Mouse (Mus musculus): Measurements from ENCODE around the gene Gli1. TPM values are rescaled to one million over a fixed set of nuclear protein-coding genes. Genes with fewer than 3 reads are reported as not detected.

The Gli1 gene
- polyA plus RNA-seq, 1 experiment from 2014 or later = 0.32 TPM

DNA sequence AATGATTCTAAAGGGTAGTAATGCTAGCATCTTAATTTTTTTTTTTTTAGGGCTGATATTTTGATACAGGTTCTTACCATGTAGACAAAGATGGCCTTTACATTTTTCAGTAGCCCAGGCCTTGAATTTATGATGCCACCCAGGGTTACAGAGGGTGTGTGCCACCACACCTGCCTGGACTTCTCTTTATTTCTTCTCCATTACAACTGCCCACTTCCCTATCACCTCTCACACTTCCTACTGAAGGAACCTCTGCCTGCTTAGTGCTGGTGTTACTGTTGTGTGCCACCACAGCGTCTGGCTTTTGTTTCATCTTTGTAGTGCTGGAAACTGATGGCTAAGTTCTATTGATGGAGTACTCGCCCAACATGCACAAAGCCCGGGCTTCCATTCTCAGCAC is 18.9 kb upstream of the Gli1 start:
- no peak overlapping the region for H3K4me2 ChIP-seq
- H3K4me1 ChIP-seq (replicated peaks) = 0 out of 2 replicates have a peak, but pooled peaks cover 6% of the 10 kb centered on the region
- 45% methylated on average over 3 of the region's 3 CpGs for WGBS (ENCODE audit: insufficient replicate concordance)
- H3K36me3 ChIP-seq (replicated peaks) = no peaks in the 10 kb centered on the region
- H3K27ac ChIP-seq (replicated peaks) = no peak overlapping the region
- ATAC-seq (ENCODE audit: insufficient read depth) = no peak
- no peak overlapping the region for H3K4me3 ChIP-seq (replicated peaks)
- no peak overlapping the region for H3K9ac ChIP-seq
- H3K9me3 ChIP-seq (replicated peaks) = no peaks in the 10 kb centered on the region
- H3K27me3 ChIP-seq = no peaks in the 10 kb centered on the region

DNA sequence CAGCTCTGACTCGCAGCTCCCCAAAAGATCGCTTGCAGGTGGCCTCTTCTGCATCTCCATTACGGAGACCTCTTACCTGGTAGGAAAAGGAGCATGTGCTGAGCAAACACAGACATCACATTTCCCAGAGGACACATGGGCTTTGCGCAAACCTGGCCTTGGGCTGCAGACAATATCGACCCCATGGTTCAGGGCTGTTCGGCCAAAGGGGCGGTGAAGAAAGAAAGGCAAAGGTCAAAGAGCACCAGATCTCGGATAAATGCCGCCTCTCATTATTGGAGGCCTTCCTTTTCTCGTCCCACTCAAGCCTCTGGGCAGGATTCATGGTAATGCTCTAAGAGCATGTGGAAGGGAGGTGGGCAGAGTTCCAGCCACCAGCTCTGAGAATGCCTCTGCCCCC is 13.6 kb upstream of the Gli1 start:
- Histone ChIP-seq H3K36me3 (replicated peaks) (no peaks in the 10 kb centered on the region), H3K4me1 (replicated peaks) (peaks cover 12% of the 10 kb centered on the region), H3K4me2 (no peak overlapping the region), H3K9ac (no peak overlapping the region), H3K9me3 (replicated peaks) (no peaks in the 10 kb centered on the region), H3K27ac (replicated peaks) (peak overlapping the region; percentile 64), H3K4me3 (replicated peaks) (no peak overlapping the region), H3K27me3 (peaks cover 20% of the 10 kb centered on the region)
- ATAC-seq (ENCODE audit: insufficient read depth) = peak; percentile 49; the same call in 1 of the 2 replicates
- 63% methylated on average over 10 of the region's 10 CpGs for WGBS (ENCODE audit: insufficient replicate concordance)

DNA sequence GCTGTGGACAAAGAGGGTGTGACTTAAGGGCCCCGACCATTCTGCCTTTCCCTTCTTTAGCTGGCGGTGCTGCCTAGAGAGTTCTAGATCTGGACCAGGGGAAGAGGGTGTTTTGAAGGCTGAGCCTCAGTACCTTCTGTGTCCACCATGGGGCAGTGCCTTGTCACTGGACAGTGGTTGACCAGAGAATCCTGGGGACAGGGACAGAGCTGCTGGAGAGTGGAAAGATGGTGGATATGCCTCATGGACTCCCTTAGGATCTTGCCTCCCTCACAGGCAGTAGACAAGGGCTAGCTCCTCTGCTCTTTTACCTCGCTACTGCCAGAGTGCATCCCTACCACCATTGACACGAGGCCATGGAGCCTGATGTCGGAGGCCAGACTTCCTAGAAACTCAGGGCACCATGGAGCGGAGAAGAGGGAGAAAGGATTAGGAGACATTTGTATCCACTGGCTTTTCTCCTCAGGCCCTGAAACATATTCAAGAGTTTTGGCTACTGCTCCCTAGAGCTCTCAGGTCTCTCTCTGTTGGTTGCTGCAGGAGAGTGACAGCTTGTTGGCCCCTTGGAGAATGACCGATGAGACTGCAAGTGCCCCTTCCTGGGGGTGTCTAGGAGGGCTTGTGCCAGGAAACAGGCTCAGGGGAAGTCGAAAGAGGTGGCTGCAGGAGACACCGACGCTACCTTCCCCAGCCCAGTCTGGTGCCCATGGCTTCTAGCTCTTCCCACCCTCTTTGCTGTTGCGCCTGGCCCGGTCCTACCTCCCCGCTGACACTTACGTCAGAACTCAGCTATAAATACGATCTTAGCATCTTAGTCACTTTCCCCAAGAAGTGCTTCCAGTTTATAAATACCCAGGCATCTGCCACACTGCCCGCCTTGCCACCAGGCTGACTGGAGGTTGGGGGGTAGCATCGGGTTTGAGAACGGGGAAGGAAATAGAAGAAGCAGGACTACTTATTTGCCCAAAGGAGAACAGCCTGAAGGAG is 12.4 kb upstream of the Gli1 start, which contains the start of gene Inhbe:
Gene Inhbe (minus strand): TSS at position 503 of the 987 bp plus-strand sequence.
- H3K36me3 ChIP-seq (replicated peaks) = no peaks in the 10 kb centered on the region
- H3K4me3 ChIP-seq (replicated peaks) = no peak within 1 kb of the TSS
- peaks cover 20% of the 10 kb centered on the region for H3K27me3 ChIP-seq
- peaks cover 16% of the 10 kb centered on the region for H3K4me1 ChIP-seq (replicated peaks)
- H3K4me2 ChIP-seq = no peak within 1 kb of the TSS
- H3K9ac ChIP-seq = no peak within 1 kb of the TSS
- H3K27ac ChIP-seq (replicated peaks) = peak within 1 kb of the TSS; percentile 54
- WGBS (ENCODE audit: insufficient replicate concordance) = 53% methylated on average over 18 of the region's 18 CpGs
- ATAC-seq (ENCODE audit: insufficient read depth) = no peak
- H3K9me3 ChIP-seq (replicated peaks) = no peaks in the 10 kb centered on the region

DNA sequence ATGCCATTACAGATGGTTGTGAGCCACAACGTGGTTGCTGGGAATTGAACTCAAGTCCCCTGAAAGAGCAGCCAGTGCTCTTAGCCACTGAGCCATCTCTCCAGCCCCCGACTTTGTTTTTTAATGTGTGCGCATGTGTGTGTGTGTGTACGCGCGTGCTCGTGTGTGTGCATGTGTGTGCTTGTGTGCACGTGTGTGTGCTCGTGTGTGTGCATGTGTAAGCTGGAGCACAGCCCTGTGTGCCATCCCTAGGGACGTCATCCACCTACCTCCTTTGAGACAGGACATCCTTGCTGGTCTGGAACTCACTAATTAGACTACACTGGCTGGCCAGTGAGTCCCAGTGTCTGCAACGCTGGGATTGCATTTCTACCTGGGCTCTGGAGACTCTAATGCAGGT is 11.0 kb upstream of the Gli1 start:
- H3K9ac ChIP-seq = no peak overlapping the region
- no peak overlapping the region for H3K27ac ChIP-seq (replicated peaks)
- no peak for ATAC-seq (ENCODE audit: insufficient read depth)

DNA sequence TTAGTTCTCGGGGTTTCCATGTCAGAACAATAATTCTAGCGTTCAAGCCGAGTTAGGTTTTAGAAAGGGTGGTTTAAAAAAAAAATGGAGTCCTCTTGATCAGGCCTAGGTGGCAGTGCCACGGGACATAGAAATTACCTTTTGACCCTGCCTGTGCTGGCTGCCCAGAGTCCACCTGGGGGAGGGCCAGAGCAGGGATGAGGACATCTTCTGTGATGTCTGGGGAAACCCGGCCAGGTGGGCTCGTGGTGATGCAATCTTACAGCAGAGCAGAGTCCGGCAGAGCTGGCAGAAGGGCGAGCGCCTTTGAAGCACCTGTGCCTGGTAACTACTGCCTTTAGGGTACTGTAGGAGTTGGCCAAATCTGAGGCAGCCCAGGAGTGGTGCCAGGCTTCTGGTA is 10.4 kb upstream of the Gli1 start:
- peaks cover 16% of the 10 kb centered on the region for H3K4me1 ChIP-seq (replicated peaks)
- H3K9ac ChIP-seq = no peak overlapping the region
- H3K27me3 ChIP-seq = peaks cover 20% of the 10 kb centered on the region
- H3K27ac ChIP-seq (replicated peaks) = peak overlapping the region; percentile 60
- peak; percentile 36; the same call in 1 of the 2 replicates for ATAC-seq (ENCODE audit: insufficient read depth)
- no peaks in the 10 kb centered on the region for H3K9me3 ChIP-seq (replicated peaks)
- H3K36me3 ChIP-seq (replicated peaks) = no peaks in the 10 kb centered on the region
- 0 out of 2 replicates have a peak overlapping the region, but pooled peaks have one; percentile 1 for H3K4me2 ChIP-seq
- 69% methylated on average over 9 of the region's 9 CpGs for WGBS (ENCODE audit: insufficient replicate concordance)
- H3K4me3 ChIP-seq (replicated peaks) = no peak overlapping the region

More for the DNA sequence above, 11.0 kb upstream of the Gli1 start:
- Histone ChIP-seq H3K4me1 (replicated peaks) (peaks cover 16% of the 10 kb centered on the region), H3K9me3 (replicated peaks) (no peaks in the 10 kb centered on the region), H3K27me3 (peaks cover 20% of the 10 kb centered on the region), H3K4me2 (no peak overlapping the region), H3K4me3 (replicated peaks) (no peak overlapping the region), H3K36me3 (replicated peaks) (no peaks in the 10 kb centered on the region)
- WGBS (ENCODE audit: insufficient replicate concordance) = 73% methylated on average over 11 of the region's 11 CpGs

DNA sequence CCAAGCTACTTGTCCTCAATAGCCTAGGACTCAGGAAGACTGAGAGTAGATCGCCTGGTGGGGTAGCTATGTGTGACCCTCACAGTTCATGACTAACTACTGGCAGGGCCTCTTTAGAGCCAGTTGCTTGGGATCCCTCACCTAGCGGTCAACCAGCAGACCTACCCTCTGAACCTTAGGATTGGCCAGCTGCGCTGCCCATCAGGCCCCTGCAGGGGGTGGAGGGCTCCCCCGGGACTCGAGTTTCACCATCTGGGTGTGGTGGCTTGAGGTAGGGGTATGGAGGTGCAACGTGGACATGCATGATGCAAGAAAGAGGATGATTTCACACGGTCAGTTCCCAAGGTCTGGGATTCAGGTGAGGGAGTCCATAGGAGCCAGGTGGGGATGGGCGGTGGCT is 9.9 kb upstream of the Gli1 start:
- H3K4me2 ChIP-seq = peak overlapping the region; percentile 54; the same call in 1 of the 2 replicates
- H3K36me3 ChIP-seq (replicated peaks) = no peaks in the 10 kb centered on the region
- no peak overlapping the region for H3K9ac ChIP-seq
- H3K9me3 ChIP-seq (replicated peaks) = no peaks in the 10 kb centered on the region
- H3K4me1 ChIP-seq (replicated peaks) = peaks cover 16% of the 10 kb centered on the region
- H3K27me3 ChIP-seq = peaks cover 20% of the 10 kb centered on the region
- H3K4me3 ChIP-seq (replicated peaks) = no peak overlapping the region
- ATAC-seq (ENCODE audit: insufficient read depth) = peak; percentile 14
- WGBS (ENCODE audit: insufficient replicate concordance) = 63% methylated on average over 8 of the region's 8 CpGs
- peak overlapping the region; percentile 60 for H3K27ac ChIP-seq (replicated peaks)

DNA sequence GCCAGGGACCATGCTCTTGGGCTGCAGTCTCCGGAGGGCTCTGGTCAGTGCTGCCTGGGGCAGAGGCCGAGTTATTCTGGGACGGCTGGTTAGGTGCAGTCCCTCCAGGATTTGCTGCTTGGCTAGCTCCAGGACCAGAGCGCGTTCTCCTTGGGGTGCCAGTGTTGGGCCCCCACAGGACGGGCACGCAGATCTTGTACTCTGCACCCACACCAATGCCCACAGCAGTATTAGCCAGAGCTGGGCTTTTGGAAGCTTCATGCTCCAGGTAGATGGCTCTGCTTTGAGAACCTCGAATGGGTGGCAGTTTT is 9.5 kb upstream of the Gli1 start:
- peaks cover 20% of the 10 kb centered on the region for H3K27me3 ChIP-seq
- H3K4me3 ChIP-seq (replicated peaks) = 0 out of 2 replicates have a peak overlapping the region, but pooled peaks have one; percentile 21
- H3K4me1 ChIP-seq (replicated peaks) = peaks cover 13% of the 10 kb centered on the region
- WGBS (ENCODE audit: insufficient replicate concordance) = 64% methylated on average over 8 of the region's 8 CpGs
- H3K4me2 ChIP-seq = peak overlapping the region; percentile 54
- no peaks in the 10 kb centered on the region for H3K36me3 ChIP-seq (replicated peaks)
- peak overlapping the region; percentile 60 for H3K27ac ChIP-seq (replicated peaks)
- H3K9ac ChIP-seq = no peak overlapping the region
- no peak for ATAC-seq (ENCODE audit: insufficient read depth)
- no peaks in the 10 kb centered on the region for H3K9me3 ChIP-seq (replicated peaks)

DNA sequence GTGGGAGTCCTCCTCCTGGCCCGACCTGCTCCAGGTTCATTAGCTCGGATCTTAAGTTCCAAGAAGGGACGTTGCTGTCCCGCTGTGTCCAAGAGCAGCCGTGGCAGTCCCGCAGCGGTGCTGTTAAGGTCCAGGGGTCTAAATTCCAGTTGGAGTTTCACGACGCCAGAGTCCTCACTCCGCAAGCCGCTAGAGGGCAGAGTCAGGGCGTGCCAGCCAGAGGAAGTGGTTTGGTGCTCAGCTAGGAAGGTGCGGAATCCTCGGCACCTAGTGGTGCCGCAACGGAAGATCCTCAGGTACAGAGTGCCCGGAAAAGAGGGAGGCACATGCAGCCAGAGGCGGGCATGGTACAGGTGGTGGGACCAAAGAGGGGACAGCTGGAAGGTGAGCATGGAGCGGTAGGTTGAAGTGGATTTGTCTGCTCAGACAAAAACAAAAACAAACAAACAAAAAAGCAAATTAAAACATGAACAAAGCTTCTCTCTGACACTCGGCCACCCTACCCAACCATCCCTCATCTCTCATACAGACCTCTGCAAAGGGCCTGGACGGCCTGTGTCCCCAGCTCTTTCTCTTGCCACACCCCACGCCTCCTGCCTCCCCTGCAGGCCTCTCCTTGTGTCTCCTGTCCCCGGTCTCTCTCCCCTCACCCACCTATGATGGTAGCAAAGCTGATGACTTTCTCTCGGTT is 9.0 kb upstream of the Gli1 start:
- Histone ChIP-seq H3K4me1 (replicated peaks) (peaks cover 9% of the 10 kb centered on the region), H3K27ac (replicated peaks) (peak overlapping the region; percentile 60), H3K27me3 (peaks cover 20% of the 10 kb centered on the region), H3K9me3 (replicated peaks) (no peaks in the 10 kb centered on the region), H3K9ac (no peak overlapping the region), H3K36me3 (replicated peaks) (no peaks in the 10 kb centered on the region), H3K4me2 (peak overlapping the region; percentile 54), H3K4me3 (replicated peaks) (peak overlapping the region; percentile 21; the same call in 1 of the 2 replicates)
- peak; percentile 24 for ATAC-seq (ENCODE audit: insufficient read depth)
- WGBS (ENCODE audit: insufficient replicate concordance) = 13% methylated on average over 24 of the region's 24 CpGs

DNA sequence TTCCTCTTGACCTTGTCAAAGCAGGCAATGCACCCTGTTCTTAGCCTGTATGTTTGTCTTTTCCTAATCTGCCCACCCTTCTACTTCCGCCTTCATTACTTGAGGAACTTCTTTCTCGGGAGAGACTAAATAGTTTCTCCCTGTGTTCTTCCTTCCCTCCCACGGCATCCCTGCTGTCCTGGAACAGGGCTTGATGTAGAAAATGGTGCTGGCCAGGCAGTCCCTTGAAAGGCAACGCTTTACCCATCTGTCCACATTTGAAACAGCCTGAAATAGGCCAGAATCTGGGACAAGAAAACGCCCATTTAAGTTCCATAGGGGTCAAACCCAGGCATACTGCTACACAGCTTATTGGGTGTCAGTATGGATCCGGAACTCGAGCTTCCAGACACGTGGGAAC is 8.0 kb upstream of the Gli1 start:
- Histone ChIP-seq H3K36me3 (replicated peaks) (no peaks in the 10 kb centered on the region), H3K9ac (no peak overlapping the region), H3K27me3 (peaks cover 16% of the 10 kb centered on the region), H3K9me3 (replicated peaks) (no peaks in the 10 kb centered on the region), H3K4me3 (replicated peaks) (no peak overlapping the region), H3K27ac (replicated peaks) (no peak overlapping the region), H3K4me1 (replicated peaks) (peaks cover 9% of the 10 kb centered on the region), H3K4me2 (no peak overlapping the region)
- whole genome bisulfite sequencing (ENCODE audit: insufficient replicate concordance) = 57% methylated on average over 8 of the region's 8 CpGs
- ATAC-seq (ENCODE audit: insufficient read depth) = no peak

DNA sequence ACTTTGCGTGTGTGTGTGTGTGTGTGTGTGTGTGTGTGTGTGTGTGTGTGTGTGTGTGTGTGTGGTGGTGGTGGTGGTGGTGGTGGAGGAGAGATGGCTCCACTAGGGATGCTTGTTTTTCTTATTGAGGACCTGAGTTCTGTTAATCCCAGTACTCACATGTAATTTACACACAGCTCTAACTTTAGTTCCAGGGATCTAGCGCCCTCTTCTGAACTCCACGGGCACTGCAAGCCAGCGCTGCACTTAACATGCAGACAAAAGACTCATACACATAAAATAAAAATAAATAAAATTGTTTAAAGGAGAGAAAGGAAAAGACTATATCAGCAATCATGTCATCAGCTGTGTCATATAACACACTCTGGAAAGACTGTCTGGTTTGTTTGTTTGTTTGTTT is 7.2 kb upstream of the Gli1 start:
- Histone ChIP-seq H3K36me3 (replicated peaks) (no peaks in the 10 kb centered on the region), H3K4me2 (no peak overlapping the region), H3K27me3 (peaks cover 8% of the 10 kb centered on the region; the same call in 1 of the 2 replicates), H3K9me3 (replicated peaks) (no peaks in the 10 kb centered on the region), H3K9ac (no peak overlapping the region), H3K4me1 (replicated peaks) (peaks cover 9% of the 10 kb centered on the region), H3K4me3 (replicated peaks) (no peak overlapping the region), H3K27ac (replicated peaks) (no peak overlapping the region)
- WGBS (ENCODE audit: insufficient replicate concordance) = 60% methylated on average over 4 of the region's 4 CpGs
- no peak for ATAC-seq (ENCODE audit: insufficient read depth)

DNA sequence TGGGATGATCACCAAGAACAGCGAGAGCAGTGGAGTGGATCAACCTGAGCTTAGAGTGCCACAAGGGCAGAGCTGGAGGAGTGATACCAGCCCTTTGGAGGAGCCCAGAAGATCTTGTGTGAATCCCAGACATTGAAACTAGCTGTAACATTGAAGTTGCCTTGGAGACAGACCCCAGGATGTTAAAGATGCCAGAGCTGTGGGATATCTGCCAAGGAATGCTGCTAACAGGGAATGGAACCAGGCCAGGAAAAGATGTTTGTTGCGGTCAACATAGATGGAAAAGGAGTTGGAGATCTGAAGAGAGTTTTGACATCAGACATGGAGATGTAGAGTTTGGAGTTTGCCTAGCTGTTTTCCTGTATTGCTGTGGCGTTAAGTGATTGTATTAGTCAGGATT is 4.4 kb upstream of the Gli1 start:
- ATAC-seq (ENCODE audit: insufficient read depth) = no peak
- no peak overlapping the region for H3K4me3 ChIP-seq (replicated peaks)
- H3K27ac ChIP-seq (replicated peaks) = no peak overlapping the region
- H3K4me1 ChIP-seq (replicated peaks) = peaks cover 18% of the 10 kb centered on the region
- no peak overlapping the region for H3K4me2 ChIP-seq
- 68% methylated on average over 3 of the region's 3 CpGs for WGBS (ENCODE audit: insufficient replicate concordance)
- H3K36me3 ChIP-seq (replicated peaks) = no peaks in the 10 kb centered on the region
- H3K9ac ChIP-seq = no peak overlapping the region
- H3K27me3 ChIP-seq = peaks cover 23% of the 10 kb centered on the region
- no peaks in the 10 kb centered on the region for H3K9me3 ChIP-seq (replicated peaks)
